Comparison of ENCODE assay signal across 8 mouse cellular contexts in the genomic region with DNA sequence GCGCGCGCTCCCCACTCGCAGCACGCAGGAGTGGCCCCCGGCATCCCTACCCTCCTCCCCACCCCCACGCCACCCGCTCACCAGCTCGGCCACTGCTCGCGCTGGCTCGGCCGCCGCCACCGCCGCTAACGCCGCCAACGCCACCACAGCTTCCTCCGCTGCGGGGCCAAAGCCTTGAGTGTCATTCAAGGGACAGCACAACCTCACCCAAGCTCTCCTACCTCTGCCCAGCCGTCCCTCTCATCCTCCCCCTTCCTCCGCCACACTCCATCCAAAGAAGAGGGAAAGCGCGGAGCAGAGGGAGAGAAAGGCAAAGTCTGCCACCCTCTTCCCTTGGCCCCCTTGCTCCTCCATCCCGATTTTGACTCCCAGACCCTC. TPM values are rescaled to one million over a fixed set of nuclear protein-coding genes. Genes with fewer than 3 reads are reported as not detected.
DNase-seq lines count a peak whose midpoint lies in the region; ATAC-seq and TF ChIP-seq lines count a peak whose summit lies in the region.

A gene (plus strand): TSS at position 171 of the 378 bp plus-strand sequence.

- no peaks in the 10 kb centered on the region for H3K9me3 ChIP-seq in embryonic facial prominence, embryonic 14.5 days (ENCODE audit: control insufficient read depth, low read length)
- H3K9me3 ChIP-seq in hindbrain, postnatal 0 days (ENCODE audit: low read length), result no peaks in the 10 kb centered on the region
- H3K9me3 ChIP-seq in midbrain, embryonic 11.5 days (ENCODE audit: control insufficient read depth, low read length), result no peaks in the 10 kb centered on the region

- no peak for TF ChIP-seq CTCF in hindbrain, postnatal 0 days (IDR thresholded peaks at IDR 0.05; ENCODE audit: low read depth)

- peak within 1 kb of the TSS; percentile 74 for H3K4me3 ChIP-seq in embryonic facial prominence, embryonic 14.5 days (ENCODE audit: low read depth, low read length)
- H3K4me3 ChIP-seq in hindbrain, postnatal 0 days (ENCODE audit: low read length), result peak within 1 kb of the TSS; percentile 58
- H3K4me3 ChIP-seq in midbrain, embryonic 11.5 days (ENCODE audit: low read depth, low read length), result peak within 1 kb of the TSS; percentile 62

- H3K36me3 ChIP-seq in embryonic facial prominence, embryonic 14.5 days (ENCODE audit: control insufficient read depth, insufficient read depth, low read length), result no peaks in the 10 kb centered on the region
- no peaks in the 10 kb centered on the region for H3K36me3 ChIP-seq in hindbrain, postnatal 0 days (ENCODE audit: insufficient read depth, low read length)
- H3K36me3 ChIP-seq in midbrain, embryonic 11.5 days (ENCODE audit: control insufficient read depth, insufficient read depth, low read length), result no peaks in the 10 kb centered on the region

- H3K4me2 ChIP-seq in embryonic facial prominence, embryonic 14.5 days (ENCODE audit: low read depth, low read length), result peak within 1 kb of the TSS; percentile 96
- H3K4me2 ChIP-seq in hindbrain, postnatal 0 days (ENCODE audit: low read depth, low read length), result peak within 1 kb of the TSS; percentile 94
- peak within 1 kb of the TSS; percentile 99 for H3K4me2 ChIP-seq in midbrain, embryonic 11.5 days

- H3K27ac ChIP-seq in embryonic facial prominence, embryonic 14.5 days (replicated peaks; ENCODE audit: low read depth, low read length), result peak within 1 kb of the TSS; percentile 75
- H3K27ac ChIP-seq in hindbrain, postnatal 0 days, result peak within 1 kb of the TSS; percentile 74
- peak within 1 kb of the TSS; percentile 16; the same call in 1 of the 2 replicates for H3K27ac ChIP-seq in midbrain, embryonic 11.5 days (ENCODE audit: low read depth, low read length)

- WGBS in embryonic facial prominence, embryonic 14.5 days, result 2% methylated on average over 4 of the region's 26 CpGs
- 3% methylated on average over 23 of the region's 26 CpGs for WGBS in hindbrain, postnatal 0 days
- WGBS in midbrain, embryonic 11.5 days, result under 1% methylated on average over 22 of the region's 26 CpGs

- 0 out of 2 replicates have a peak, but pooled peaks cover 8% of the 10 kb centered on the region for H3K27me3 ChIP-seq in embryonic facial prominence, embryonic 14.5 days (replicated peaks; ENCODE audit: control insufficient read depth, insufficient read depth, low read length)
- H3K27me3 ChIP-seq in hindbrain, postnatal 0 days (ENCODE audit: insufficient read depth, low read length), result no peaks in the 10 kb centered on the region
- H3K27me3 ChIP-seq in midbrain, embryonic 11.5 days (ENCODE audit: control insufficient read depth, insufficient read depth, low read length), result no peaks in the 10 kb centered on the region

- DNase-seq in layer of hippocampus, adult 18-20 months (ENCODE audit: low spot score in 2 of 2), result no peak
- DNase-seq in layer of hippocampus, adult 11-12 months (ENCODE audit: low spot score), result no peak
- DNase-seq in embryonic facial prominence, embryonic 14.5 days (ENCODE audit: low spot score), result no peak
- no peak for DNase-seq in hindbrain, postnatal 0 days (ENCODE audit: low spot score)
- DNase-seq in midbrain, embryonic 11.5 days (ENCODE audit: low spot score, missing footprints), result no peak
- no peak for DNase-seq in embryo, embryonic 9.5 days (ENCODE audit: extremely low spot score)
- DNase-seq in urinary bladder, adult 18-20 months (ENCODE audit: low spot score in 2 of 2), result no peak
- DNase-seq in T-cell, adult 2 months (ENCODE audit: low spot score), result no peak

- H3K9ac ChIP-seq in embryonic facial prominence, embryonic 14.5 days (ENCODE audit: low read depth, low read length), result peak within 1 kb of the TSS; percentile 78
- H3K9ac ChIP-seq in hindbrain, postnatal 0 days (replicated peaks; ENCODE audit: low read length), result peak within 1 kb of the TSS; percentile 57
- H3K9ac ChIP-seq in midbrain, embryonic 11.5 days (ENCODE audit: low read length), result peak within 1 kb of the TSS; percentile 80

- peak; percentile 61; the same call in 1 of the 2 replicates for ATAC-seq in embryonic facial prominence, embryonic 14.5 days (ENCODE audit: low read depth)
- no peak for ATAC-seq in hindbrain, postnatal 0 days
- no peak for ATAC-seq in midbrain, embryonic 11.5 days (ENCODE audit: low FRiP score)

- H3K4me1 ChIP-seq in embryonic facial prominence, embryonic 14.5 days (ENCODE audit: control insufficient read depth, insufficient read depth, low read length), result no peaks in the 10 kb centered on the region
- H3K4me1 ChIP-seq in hindbrain, postnatal 0 days (ENCODE audit: insufficient read depth, low read length), result no peaks in the 10 kb centered on the region
- H3K4me1 ChIP-seq in midbrain, embryonic 11.5 days (ENCODE audit: control insufficient read depth, insufficient read depth, low read length), result peaks cover 13% of the 10 kb centered on the region

RNA-seq across cellular contexts. Expression of the gene that starts here (rescaled TPM):
- 100 to 1,000 TPM; 114 to 141 TPM for total RNA-seq in layer of hippocampus, adult 18-20 months (2021)
- polyA plus RNA-seq in embryonic facial prominence, embryonic 14.5 days (2014; fragmentation: Nextera tagmentation; extraction: Ambion mirVana), result 3.8 and 5.0 TPM in 2 replicates
- total RNA-seq in hindbrain, postnatal 0 days (2014; rRNA removed), result 45.5 and 48.5 TPM in 2 replicates
- 17.3 and 19.3 TPM in 2 replicates for polyA plus RNA-seq in hindbrain, postnatal 0 days (2015; fragmentation: Nextera tagmentation; extraction: Ambion mirVana)
- polyA plus RNA-seq in midbrain, embryonic 11.5 days (2014; fragmentation: Nextera tagmentation; extraction: Ambion mirVana), result 4.6 and 5.7 TPM in 2 replicates

Comparison
In these comparisons a context has a peak if more than half of its experiments do, and no peak if none do; other contexts are left out.
1. H3K27ac ChIP-seq: peak in every context shown above with its lines; median percentile 75 in embryonic facial prominence, embryonic 14.5 days; 74 in hindbrain, postnatal 0 days; 16 in midbrain, embryonic 11.5 days.